Mouse (Mus musculus): ENCODE measurements around the gene Prim1. TPM values are rescaled to one million over a fixed set of nuclear protein-coding genes. Genes with fewer than 3 reads are reported as not detected.
A peak's percentile ranks its signal among the peaks of the same experiment; 100 is the strongest.
"Not testable (repeated sequence)": the region's sequence is repeated elsewhere in the genome, so short reads cannot be mapped to it uniquely, and the experiment has no call there.

The Prim1 gene
- total RNA-seq, 2 experiments from 2014 or later = 8.0 to 9.7 TPM

DNA sequence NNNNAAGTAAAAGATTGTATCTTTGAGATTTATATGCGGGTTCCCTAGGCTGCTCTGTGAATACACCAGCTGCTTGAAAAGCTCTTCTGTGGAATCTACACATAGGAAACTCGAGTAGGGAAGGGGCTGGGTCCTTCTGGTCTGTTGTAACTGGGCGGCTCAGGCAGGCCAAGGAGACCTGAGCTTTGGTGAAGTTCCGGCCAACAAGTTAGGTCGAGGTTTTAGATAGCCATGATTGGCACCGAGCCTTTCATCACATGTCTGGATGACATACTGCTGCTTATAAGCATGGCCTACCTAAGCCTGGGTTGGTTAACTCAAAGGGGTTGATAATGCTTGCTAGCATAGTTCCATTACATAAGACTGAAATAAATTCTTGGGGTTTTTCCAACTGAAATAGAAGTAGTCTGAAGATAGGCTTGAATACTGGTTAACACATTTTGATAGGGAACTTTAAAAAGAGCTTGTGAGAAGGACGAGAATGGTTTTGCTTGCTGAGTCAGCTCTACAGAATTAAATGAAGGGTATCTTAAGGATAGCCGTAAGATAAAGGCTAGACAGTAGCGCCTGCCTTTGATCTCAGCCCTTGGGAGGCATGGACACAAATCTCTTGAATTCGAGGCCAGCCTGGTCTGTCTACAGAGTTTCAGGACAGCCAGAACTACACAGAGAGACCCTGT, 21.9 kb downstream of the Prim1 start:
- peak; percentile 17 to 34 for DNase-seq (ENCODE audit: low spot score in 2 of 2)

DNA sequence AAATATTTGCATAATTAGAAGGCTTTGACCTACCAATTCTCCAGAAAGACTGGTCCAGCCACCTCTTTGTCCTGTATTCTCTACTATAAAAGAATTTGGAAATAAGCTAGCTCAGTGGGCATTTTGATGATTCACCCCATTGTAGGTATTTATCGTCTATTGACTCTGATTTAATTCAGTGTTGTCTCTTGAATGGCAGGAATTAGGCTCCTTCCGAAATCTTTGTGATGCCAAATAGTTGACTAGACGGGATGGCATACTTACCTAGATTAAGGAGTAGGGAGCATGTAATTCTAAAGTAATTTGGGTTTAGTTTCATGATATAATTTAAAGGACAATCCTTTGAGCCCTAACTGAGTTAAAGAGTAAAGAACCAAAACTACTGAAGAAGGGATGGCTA, 23.0 kb downstream of the Prim1 start:
- no peak for DNase-seq (ENCODE audit: low spot score in 2 of 2)

DNA sequence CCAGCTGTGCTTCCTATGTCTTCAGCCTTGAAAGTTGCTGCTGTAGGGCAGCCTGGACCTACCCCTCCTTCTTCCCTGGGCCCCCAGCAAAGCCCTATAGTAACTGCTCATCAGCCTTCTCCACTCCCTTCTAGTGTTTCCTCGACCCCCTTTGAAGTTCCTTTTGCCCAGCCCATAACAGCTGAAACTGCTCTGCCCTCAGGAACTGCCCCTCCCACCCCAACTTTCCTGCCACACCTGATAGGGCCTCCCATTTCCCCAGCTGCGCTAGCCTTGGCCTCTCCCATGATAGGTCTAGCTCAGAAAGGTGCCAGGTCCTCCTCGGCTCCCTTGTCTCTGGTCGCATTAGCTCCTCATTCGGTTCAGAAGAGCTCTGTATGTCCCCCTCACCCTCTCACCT, 24.2 kb downstream of the Prim1 start:
- no peak for DNase-seq (ENCODE audit: low spot score in 2 of 2)

DNA sequence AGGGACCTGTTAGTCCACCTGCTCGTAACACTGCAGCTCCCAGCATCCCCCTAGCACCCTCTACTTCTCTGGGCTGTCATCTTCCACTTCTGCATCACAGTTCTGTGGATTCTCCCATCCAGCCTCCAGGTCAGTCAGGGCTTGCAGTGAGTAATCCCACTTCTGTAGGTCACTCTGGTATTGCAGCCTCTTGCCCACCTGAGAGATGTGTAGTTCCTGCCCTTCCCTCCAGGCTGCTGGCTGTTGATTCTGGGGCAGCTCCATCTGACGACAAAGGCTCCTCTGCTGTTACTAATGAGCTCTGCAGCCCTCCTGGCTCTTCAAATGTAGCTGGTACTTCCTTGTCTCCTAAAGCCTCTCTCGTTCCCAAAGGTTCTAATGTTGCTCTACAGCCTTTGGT, 24.9 kb downstream of the Prim1 start:
- DNase-seq (ENCODE audit: low spot score in 2 of 2) = no peak

DNA sequence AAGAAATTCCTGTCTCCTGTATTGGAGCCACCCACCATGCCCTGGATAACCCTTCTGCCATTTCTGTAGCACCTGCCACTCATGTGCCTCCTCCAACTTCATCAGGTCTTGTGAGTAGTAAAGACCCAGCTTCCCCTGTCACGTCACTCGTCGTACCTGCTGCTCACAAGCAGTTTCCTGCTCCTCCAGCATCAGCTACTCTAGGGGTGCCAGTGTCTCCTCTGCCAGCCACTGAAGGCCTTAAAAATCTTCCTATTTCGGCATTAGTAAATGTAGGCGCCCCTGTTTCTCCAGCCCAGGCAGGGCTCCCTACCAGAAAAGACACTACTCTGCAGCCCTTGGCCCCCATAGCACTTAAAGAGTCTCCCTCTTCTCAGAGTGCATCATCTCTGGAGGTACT, 25.3 kb downstream of the Prim1 start:
- DNase-seq (ENCODE audit: low spot score in 2 of 2) = no peak

DNA sequence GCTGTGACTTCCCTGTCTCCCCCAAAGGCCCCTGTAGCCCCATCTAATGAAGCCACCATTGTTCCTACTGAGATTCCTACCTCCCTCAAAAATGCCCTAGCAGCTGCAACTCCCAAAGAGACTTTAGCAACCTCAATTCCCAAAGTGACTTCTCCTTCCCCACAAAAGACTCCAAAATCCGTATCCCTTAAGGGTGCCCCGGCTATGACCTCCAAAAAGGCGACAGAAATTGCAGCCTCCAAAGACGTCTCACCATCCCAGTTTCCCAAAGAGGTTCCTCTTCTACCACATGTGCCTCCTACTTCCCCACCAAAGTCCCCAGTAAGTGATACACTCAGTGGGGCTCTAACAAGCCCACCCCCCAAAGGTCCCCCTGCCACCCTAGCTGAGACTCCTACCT, 26.7 kb downstream of the Prim1 start:
- no peak for DNase-seq (ENCODE audit: low spot score in 2 of 2)

DNA sequence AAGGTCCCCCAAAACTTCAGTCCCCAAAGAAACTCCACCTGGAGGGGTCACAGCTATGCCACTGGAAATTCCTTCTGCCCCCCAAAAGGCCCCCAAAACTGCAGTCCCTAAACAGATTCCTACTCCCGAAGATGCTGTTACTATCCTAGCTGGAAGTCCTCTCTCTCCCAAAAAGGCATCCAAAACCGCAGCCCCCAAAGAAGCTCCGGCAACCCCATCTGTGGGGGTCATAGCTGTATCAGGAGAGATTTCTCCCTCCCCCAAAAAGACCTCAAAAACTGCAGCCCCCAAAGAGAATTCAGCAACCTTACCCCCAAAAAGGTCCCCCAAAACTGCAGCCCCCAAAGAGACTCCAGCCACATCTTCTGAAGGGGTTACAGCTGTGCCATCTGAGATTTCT, 27.5 kb downstream of the Prim1 start:
- DNase-seq (ENCODE audit: low spot score in 2 of 2) = no peak

DNA sequence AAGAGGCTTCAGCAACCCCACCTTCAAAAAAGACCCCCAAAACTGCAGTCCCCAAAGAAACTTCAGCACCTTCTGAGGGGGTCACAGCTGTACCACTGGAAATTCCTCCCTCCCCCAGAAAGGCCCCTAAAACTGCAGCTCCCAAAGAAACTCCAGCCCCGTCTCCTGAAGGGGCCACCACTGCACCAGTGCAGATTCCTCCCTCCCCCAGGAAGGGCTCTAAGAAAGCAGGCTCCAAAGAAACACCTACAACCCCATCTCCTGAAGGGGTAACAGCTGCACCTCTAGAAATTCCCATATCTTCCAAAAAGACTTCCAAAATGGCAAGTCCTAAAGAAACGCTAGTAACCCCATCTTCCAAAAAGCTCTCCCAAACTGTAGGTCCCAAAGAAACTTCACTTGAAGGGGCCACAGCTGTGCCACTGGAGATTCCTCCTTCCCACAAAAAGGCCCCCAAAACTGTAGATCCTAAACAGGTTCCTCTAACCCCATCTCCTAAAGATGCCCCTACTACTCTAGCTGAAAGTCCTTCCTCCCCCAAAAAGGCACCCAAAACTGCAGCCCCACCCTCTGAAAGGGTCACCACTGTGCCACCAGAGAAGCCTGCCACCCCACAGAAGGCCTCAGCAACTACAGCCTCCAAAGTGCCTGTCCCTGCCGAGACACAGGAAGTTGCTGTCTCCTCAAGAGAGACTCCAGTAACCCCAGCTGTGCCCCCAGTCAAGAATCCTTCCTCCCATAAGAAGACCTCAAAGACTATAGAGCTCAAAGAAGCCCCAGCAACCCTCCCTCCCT, 28.3 kb downstream of the Prim1 start:
- DNase-seq (ENCODE audit: low spot score in 2 of 2) = no peak

DNA sequence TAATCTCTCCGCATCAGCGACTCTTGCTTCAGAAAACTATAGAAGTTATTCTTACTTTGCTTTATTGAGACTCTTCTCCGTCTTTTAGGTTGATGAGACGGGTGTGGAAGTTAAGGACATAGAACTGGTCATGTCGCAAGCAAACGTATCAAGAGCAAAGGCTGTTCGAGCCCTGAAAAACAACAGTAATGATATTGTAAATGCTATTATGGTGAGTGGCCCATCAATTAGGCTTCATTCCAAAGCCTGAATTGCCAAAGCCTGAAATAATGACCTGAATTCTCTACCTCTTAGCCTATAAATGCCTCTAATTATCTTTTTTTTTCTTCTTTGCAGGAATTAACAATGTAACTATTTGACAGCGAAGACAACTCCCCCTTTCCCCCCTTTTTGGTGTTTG, 33.2 kb downstream of the Prim1 start:
- no peak for DNase-seq (ENCODE audit: low spot score in 2 of 2)

DNA sequence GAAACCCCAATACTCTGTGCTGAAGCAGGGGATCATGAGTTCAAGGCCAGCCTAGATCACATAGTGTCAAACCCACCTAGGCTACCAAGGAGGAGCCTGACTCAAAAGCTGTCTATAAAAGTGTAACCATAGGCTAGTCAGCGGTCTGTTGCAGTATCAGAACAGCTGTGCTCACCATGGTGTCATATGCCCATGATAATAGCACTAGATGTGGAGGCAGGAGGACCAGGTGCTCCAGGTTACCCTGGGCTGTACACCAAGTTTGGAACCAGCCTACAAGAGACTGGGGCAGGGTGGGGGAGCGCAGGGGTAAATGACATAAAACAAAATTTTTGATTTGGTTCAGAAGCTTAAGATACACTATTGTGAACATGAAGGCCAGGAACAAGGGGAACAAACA, 34.8 kb downstream of the Prim1 start:
- DNase-seq (ENCODE audit: low spot score in 2 of 2) = no peak

DNA sequence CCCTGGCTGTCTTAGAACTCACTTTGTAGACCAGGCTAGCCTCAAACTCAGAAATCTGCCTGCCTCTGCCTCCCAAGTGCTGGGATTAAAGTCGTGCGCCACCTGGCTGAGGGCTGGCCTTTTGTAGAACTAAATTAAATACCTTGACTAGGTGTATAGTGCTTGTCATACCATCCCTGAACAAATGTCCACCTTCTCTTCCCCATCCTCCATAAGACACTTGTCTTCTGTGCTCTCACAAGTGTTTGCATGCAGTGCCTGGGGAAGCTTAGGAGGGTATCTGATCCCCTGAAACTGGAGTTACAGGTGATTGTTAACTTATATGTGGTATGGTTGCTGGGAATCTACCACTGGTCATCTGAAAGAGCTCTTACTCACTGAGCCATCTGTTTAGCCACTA, 35.4 kb downstream of the Prim1 start:
- DNase-seq (ENCODE audit: low spot score in 2 of 2) = no peak

DNA sequence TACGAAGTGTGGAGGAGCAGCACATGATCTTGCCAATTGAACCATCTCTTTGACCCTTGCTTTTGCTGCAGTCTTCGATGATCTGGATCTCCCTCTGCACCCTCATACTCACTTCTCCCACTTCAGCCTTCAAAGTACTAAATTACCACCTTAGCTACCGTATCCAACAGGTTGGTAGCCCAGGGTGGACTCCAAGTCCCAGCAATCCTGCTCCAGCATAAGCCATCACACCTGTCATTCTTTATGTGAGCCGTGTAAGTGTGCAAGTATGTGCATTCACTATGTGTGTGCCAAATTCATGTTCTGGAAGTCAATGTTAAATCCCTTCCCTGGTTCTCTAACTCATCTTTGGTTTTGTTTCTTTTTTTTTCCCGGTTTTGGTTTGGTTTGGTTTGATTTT, 36.6 kb downstream of the Prim1 start:
- DNase-seq (ENCODE audit: low spot score in 2 of 2) = no peak

DNA sequence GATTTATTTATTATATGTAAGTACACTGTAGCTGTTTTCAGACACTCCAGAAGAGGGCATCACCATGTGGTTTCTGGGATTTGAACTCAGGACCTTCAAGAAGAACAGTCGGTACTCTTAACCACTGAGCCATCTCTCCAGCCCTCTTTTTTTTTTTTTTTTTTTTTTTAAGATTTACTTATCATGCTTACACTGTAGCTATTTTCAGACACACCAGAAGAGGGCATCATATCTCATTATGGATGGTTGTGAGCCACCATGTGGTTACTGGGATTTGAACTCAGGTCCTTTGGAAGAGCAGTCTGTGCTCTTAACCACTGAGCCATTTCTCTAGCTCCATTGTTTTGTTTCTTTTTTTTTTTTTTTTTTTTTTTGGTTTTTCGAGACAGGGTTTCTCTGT, 37.2 kb downstream of the Prim1 start:
- DNase-seq (ENCODE audit: low spot score in 2 of 2) = not testable (repeated sequence)

DNA sequence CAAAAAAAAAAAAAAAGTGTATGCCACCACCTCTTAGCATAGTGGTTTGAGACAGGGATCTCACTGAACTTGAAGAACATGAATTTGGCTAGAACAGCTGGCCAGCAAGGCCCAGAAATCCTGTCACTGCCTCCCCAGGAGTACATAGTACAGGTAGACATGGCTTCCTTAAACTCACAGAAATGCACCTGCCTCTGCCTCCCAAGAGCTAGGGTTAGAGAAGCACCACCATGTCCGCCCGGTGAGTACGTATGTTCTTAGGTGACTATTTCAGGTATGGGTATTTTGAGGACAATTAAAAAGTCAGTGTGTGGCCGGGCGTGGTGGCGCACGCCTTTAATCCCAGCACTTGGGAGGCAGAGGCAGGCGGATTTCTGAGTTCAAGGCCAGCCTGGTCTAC, 38.0 kb downstream of the Prim1 start:
- no peak for DNase-seq (ENCODE audit: low spot score in 2 of 2)

DNA sequence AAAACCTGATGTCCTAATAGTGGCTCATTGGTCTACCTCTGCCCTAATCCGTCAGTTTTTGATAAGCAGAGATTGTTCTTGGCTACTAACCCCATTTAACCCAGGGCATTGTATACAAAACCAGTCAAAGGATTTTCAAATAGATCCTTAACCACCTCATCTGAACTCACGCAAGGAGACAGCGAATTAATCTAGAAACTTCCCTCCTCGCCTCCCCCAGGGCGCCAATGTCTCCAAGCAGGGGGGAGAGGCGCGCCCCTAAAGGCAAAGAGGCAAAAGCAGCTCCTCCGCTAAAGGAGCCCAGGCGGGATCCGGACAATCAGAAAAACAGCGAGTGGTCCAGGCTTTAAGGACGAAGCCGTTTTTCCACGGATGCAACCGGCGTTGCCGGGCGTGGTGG, 43.2 kb downstream of the Prim1 start:
- no peak for DNase-seq (ENCODE audit: low spot score in 2 of 2)

DNA sequence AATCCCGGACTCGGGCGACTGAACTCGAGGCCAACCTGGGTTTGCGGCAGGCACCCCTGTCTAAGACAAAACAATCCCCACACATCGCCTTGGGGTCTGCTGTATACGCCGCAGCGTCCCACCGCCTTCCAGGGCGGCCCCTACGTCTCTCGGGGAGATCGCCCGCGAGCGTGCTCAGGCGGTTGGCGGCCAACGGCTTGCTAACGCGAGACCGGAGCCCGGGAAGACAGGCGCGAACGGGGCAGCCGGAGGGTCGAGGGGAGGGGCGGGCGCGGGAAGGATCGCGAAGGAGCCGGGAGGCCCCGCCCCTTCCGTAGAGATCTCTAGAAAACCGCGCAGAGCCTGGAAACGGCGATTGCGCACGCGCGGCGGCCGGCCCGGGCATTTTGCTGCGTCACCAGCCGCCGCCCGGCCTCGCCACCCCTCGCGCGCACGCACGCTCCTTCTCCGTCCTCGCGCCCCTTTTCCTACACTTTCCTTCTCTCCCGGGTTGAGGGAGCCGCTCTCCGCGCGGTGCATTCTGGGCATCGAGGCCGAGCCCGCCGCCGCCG, 43.7 kb downstream of the Prim1 start, which contains the start of gene Ptges3:
Gene Ptges3 (plus strand): TSS at position 354 of the 551 bp plus-strand sequence.
- DNase-seq (ENCODE audit: low spot score in 2 of 2) = peak; percentile 98 to 99

DNA sequence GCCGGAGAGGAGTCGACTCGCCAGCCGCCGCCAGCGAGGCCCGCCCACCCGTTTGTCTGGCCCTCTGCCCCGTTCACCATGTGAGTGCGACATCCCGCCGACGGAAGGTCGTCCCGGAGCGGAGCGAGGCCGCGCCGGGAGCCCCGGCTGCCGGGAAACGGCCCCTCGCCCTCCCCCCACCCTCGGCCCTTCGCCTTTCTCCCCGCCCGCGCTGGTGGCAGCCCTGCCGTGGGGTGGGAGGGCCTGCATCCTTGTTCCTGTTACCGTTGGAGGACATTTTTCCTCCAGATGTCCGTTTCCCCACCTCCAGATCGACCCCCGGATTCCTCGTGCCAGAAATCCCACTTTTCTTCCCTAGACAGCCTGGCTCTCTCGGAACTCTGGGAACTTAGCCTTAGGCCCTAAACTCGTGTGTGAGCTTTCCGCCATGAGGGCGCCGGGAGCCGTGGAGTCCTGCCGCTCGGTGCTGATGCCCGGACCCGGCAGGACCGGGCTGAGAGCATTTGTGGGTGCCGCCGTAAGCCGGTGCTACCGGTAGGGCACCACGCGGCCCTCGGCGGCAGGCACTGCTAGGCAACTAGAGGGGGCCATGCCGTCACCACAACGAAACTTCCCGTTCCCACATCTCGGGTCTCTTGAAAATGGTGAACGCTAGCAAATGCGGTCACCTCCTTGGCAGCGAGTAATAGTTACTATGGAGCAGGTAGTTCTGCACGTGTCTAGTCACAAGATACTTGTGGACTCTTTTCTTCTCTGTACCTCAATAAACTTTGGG, 44.4 kb downstream of the Prim1 start:
- DNase-seq (ENCODE audit: low spot score in 2 of 2) = peak; percentile 55 to 56

DNA sequence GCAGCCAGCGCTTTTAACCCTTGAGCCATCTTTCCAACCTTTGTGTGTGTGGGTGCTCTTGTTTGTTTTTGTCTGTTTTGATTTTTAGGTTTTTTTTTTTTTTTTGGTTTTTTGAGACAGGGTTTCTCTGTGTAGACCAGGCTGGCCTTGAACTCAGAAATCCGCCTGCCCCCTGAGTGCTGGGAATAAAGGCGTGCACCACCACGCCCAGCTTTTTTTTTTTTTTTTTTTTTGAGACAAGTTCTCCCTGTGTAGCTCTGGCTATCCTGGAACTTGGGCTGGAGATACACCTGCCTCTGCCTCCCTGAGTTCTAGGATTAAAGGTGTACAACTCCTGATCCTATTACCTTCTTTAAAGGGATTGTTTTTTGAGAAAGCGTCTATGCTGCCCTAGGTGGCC, 46.1 kb downstream of the Prim1 start:
- no peak for DNase-seq (ENCODE audit: low spot score in 2 of 2)

DNA sequence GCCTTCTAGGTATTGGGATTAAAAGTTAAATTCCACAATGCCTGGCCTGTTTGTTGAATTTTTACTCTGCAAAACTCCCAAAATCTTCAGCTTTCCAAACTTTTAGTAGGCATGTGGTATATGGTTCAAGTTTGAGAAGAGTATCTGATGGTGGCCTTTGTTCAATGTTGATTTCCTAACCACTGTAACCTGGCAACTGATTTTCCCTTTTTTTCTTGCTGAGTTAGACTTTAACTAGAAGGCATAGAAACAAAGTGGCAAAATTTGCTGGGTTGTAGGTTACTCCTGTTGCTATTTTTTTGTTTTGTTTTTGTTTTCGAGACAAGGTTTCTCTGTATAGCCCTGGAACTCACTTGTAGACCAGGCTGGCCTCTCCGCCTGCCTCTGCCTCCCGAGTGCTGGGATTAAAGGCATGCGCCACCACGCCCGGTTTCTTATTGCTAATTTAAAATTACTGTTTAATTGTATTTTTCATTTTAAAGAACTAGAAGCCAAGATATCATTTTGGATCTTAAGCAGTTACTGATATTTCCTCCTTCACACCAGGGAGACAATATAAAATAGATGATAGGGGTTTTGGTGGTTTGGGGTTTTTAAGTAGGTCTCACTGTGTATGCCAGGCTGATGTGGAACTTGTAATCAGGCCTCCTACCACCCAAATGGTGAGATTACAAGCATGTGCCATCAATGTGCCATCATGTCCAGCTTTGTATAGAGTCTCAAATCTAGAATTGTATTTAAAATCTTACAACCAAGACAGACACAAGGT, 47.4 kb downstream of the Prim1 start:
- no peak for DNase-seq (ENCODE audit: low spot score in 2 of 2)

DNA sequence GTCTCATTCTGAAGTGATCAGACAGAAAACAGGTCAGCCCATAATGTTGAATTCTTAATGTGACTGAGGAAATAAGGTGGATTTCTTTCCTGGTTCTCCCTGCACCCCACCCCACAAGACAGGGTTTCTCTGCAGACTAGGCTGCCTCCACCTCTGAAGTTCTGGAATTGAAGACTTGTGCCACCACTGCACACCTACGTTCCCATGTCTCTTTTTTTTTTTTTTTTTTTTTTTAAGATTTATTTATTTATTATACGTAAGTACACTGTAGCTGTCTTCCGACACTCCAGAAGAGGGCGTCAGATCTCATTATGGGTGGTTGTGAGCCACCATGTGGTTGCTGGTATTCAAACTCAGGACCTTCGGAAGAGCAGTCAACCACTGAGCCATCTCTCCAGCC, 51.1 kb downstream of the Prim1 start:
- DNase-seq (ENCODE audit: low spot score in 2 of 2) = no peak

DNA sequence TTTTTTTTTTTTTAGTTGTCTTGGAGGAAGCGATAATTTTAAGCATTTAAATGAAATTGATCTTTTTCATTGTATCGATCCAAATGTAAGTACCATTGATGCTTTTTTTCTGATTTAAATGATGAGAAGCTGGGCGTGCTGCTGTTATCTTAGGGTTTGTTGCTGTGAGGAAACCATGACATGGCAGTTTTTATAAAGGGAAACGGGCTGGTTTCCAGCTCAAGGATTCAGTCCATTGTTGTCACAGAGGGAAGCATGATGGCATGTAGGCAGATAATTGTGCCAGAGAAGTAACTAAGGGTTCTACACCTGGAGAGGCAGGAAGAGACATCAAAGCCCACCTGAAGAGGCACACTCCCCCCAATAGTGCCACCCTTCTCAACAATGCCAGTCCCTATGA, 54.2 kb downstream of the Prim1 start:
- no peak for DNase-seq (ENCODE audit: low spot score in 2 of 2)
